Mouse (Mus musculus) left cerebral cortex, adult 18-20 months (tissue): ENCODE measurements around the gene Dusp2. TPM values are rescaled to one million over a fixed set of nuclear protein-coding genes. Genes with fewer than 3 reads are reported as not detected.
"Not testable (repeated sequence)": the region's sequence is repeated elsewhere in the genome, so short reads cannot be mapped to it uniquely, and the experiment has no call there.

Experiments used
- DNase-seq, 2 experiments: peaks; one replicate each; pipeline ENCODE4 v3.0.0; 2021 to 2022; ENCODE audit warnings: low spot score in 2 of 2, mixed read lengths in 1 of 2
- long read RNA-seq, 2 experiments: library from polyadenylated mRNA; stranded (forward); transcript quantifications; one replicate each; pipeline ENCODE4 v2.0.0; 2021
- total RNA-seq, 2 experiments: library from RNA; stranded (reverse); gene quantifications; 2 replicates each; pipeline ENCODE4 v1.2.3; 2021

The Dusp2 gene
- total RNA-seq: 1 to 10 TPM; 2.1 to 2.6 TPM
- long read RNA-seq, experiment 1, partial matches to known transcripts: 0 of 3 reads
- long read RNA-seq, experiment 1, other reads (novel, unspliced or antisense): 0 of 3 reads
- long read RNA-seq, experiment 2, partial matches to known transcripts: 0 of 4 reads
- long read RNA-seq, experiment 2, other reads (novel, unspliced or antisense): 0 of 4 reads

GRCm38 (mm10) chr2:127335767-127336496 lies at the start of gene Dusp2:
Dusp2 (plus strand) TSS chr2:127336159.
- DNase-seq: peak; percentile 66 to 77

- DNase-seq: no peak
Measured at GRCm38 (mm10) chr2:127292250-127292649, 43.7 kb upstream of the Dusp2 start.

GRCm38 (mm10) chr2:127297001-127297805 lies 38.8 kb upstream of the Dusp2 start:
- DNase-seq: no peak

- DNase-seq: no peak
Measured at GRCm38 (mm10) chr2:127298056-127298455, 37.9 kb upstream of the Dusp2 start.

- DNase-seq: no peak
Measured at GRCm38 (mm10) chr2:127300701-127301100, 35.3 kb upstream of the Dusp2 start.

GRCm38 (mm10) chr2:127301883-127302282 lies 34.1 kb upstream of the Dusp2 start:
- DNase-seq: no peak

- not testable (repeated sequence) for DNase-seq
Measured at GRCm38 (mm10) chr2:127304192-127304591, 31.8 kb upstream of the Dusp2 start.

- DNase-seq: no peak
Measured at GRCm38 (mm10) chr2:127304609-127305210, 31.2 kb upstream of the Dusp2 start.

- DNase-seq: no peak
Measured at GRCm38 (mm10) chr2:127306123-127306522, 29.8 kb upstream of the Dusp2 start.

GRCm38 (mm10) chr2:127307179-127307578 lies 28.8 kb upstream of the Dusp2 start:
- DNase-seq: no peak

GRCm38 (mm10) chr2:127308660-127309059 lies 27.3 kb upstream of the Dusp2 start:
- no peak for DNase-seq

GRCm38 (mm10) chr2:127310246-127310645 lies 25.7 kb upstream of the Dusp2 start:
- DNase-seq: no peak

GRCm38 (mm10) chr2:127310685-127311084 lies 25.3 kb upstream of the Dusp2 start:
- no peak for DNase-seq

GRCm38 (mm10) chr2:127311193-127311592 lies 24.8 kb upstream of the Dusp2 start:
- no peak for DNase-seq

- DNase-seq: no peak
Measured at GRCm38 (mm10) chr2:127312801-127313200, 23.2 kb upstream of the Dusp2 start.

- no peak for DNase-seq
Measured at GRCm38 (mm10) chr2:127313878-127314277, 22.1 kb upstream of the Dusp2 start.

- DNase-seq: no peak
Measured at GRCm38 (mm10) chr2:127314467-127315154, 21.3 kb upstream of the Dusp2 start.

- DNase-seq: no peak
Measured at GRCm38 (mm10) chr2:127315155-127315470, 20.8 kb upstream of the Dusp2 start.

- DNase-seq: no peak
Measured at GRCm38 (mm10) chr2:127316431-127316830, 19.5 kb upstream of the Dusp2 start.

GRCm38 (mm10) chr2:127318136-127318535 lies 17.8 kb upstream of the Dusp2 start:
- no peak for DNase-seq

GRCm38 (mm10) chr2:127319071-127319470 lies 16.9 kb upstream of the Dusp2 start:
- DNase-seq: no peak
